Mouse (Mus musculus): ENCODE results near the gene Klhdc8b.

The Klhdc8b gene

GRCm38 (mm10) chr9:108461181-108461631, at the start of gene Klhdc8b:
Gene Klhdc8b (minus strand): TSS chr9:108461581.
- no peak for DNase-seq (ENCODE audit: inconsistent ontology term)

GRCm38 (mm10) chr9:108508776-108509175, 47.4 kb upstream of the Klhdc8b start:
- DNase-seq (ENCODE audit: inconsistent ontology term), result no peak

GRCm38 (mm10) chr9:108507619-108508434, 46.4 kb upstream of the Klhdc8b start, which contains the start of gene Qars:
Gene Qars (plus strand): TSS chr9:108507706.
- DNase-seq (ENCODE audit: inconsistent ontology term), result peak; percentile 99

- no peak for DNase-seq (ENCODE audit: inconsistent ontology term)
These were observed 45.5 kb upstream of the Klhdc8b start for GRCm38 (mm10) chr9:108506901-108507300.

GRCm38 (mm10) chr9:108499943-108500342, 38.6 kb upstream of the Klhdc8b start:
- no peak for DNase-seq (ENCODE audit: inconsistent ontology term)

GRCm38 (mm10) chr9:108499231-108499630, 37.9 kb upstream of the Klhdc8b start:
- no peak for DNase-seq (ENCODE audit: inconsistent ontology term)

GRCm38 (mm10) chr9:108494905-108495304, 33.5 kb upstream of the Klhdc8b start:
- no peak for DNase-seq (ENCODE audit: inconsistent ontology term)

- no peak for DNase-seq (ENCODE audit: inconsistent ontology term)
These were observed 32.9 kb upstream of the Klhdc8b start for GRCm38 (mm10) chr9:108494146-108494825.

- DNase-seq (ENCODE audit: inconsistent ontology term), result no peak
These were observed 31.9 kb upstream of the Klhdc8b start for GRCm38 (mm10) chr9:108493246-108493645.

- peak; percentile 85 for DNase-seq (ENCODE audit: inconsistent ontology term)
These were observed 30.8 kb upstream of the Klhdc8b start for GRCm38 (mm10) chr9:108492043-108492750.

GRCm38 (mm10) chr9:108491286-108491580, 29.9 kb upstream of the Klhdc8b start:
- no peak for DNase-seq (ENCODE audit: inconsistent ontology term)

- peak; percentile 98 for DNase-seq (ENCODE audit: inconsistent ontology term)
These were observed 29.3 kb upstream of the Klhdc8b start, which contains the start of gene Usp19 for GRCm38 (mm10) chr9:108490559-108491285. Gene Usp19 (plus strand): TSS chr9:108490602.

GRCm38 (mm10) chr9:108489702-108490558, 28.5 kb upstream of the Klhdc8b start:
- no peak for DNase-seq (ENCODE audit: inconsistent ontology term)

- no peak for DNase-seq (ENCODE audit: inconsistent ontology term)
These were observed 27.8 kb upstream of the Klhdc8b start for GRCm38 (mm10) chr9:108489215-108489614.

GRCm38 (mm10) chr9:108488403-108488802, 27.0 kb upstream of the Klhdc8b start:
- DNase-seq (ENCODE audit: inconsistent ontology term), result no peak

- no peak for DNase-seq (ENCODE audit: inconsistent ontology term)
These were observed 25.7 kb upstream of the Klhdc8b start for GRCm38 (mm10) chr9:108486973-108487530.

- no peak for DNase-seq (ENCODE audit: inconsistent ontology term)
These were observed 24.0 kb upstream of the Klhdc8b start for GRCm38 (mm10) chr9:108485301-108485875.

GRCm38 (mm10) chr9:108484021-108484420, 22.6 kb upstream of the Klhdc8b start:
- no peak for DNase-seq (ENCODE audit: inconsistent ontology term)

GRCm38 (mm10) chr9:108483051-108483790, 21.8 kb upstream of the Klhdc8b start:
- DNase-seq (ENCODE audit: inconsistent ontology term), result no peak

Data from Muller cell, postnatal 12 days (primary cell).